ENCODE assay signal across 9 mouse cellular contexts in genomic region chr16:57593422-57594157, GRCm38 (mm10). TPM values are rescaled to one million over a fixed set of nuclear protein-coding genes. Genes with fewer than 3 reads are reported as not detected.
A peak's percentile ranks its signal among the peaks of the same experiment; 100 is the strongest.
DNase-seq lines count a peak whose midpoint lies in the region; ATAC-seq and TF ChIP-seq lines count a peak whose summit lies in the region.
"Had no signal": no experiment of that assay in that cellular context is flagged by ENCODE, and none has a peak within 500 bp of the region (broad histone marks: within the 10 kb centered on the region; RNA-seq: fewer than 3 reads in every experiment).

No protein-coding gene starts in this region.

- DNase-seq in left cerebral cortex, adult 2 months (ENCODE audit: extremely low spot score in 1 of 2, low spot score in 2 of 2), result peak; percentile 17 to 18
- no peak for DNase-seq in left cerebral cortex, postnatal 36 days (ENCODE audit: low spot score in 2 of 2)
- peak; percentile 65 for DNase-seq in ES-E14 (ENCODE audit: low read depth, low spot score)
- DNase-seq in cerebellum, adult 9-10 months, result peak; percentile 64
- peak; percentile 43 to 62 for DNase-seq in left cerebral cortex, postnatal 25 days (ENCODE audit: low spot score in 2 of 2)
- DNase-seq in retina, embryonic 14.5 days (ENCODE audit: low spot score), result peak; percentile 91

- no peak overlapping the region for H3K4me3 ChIP-seq in left cerebral cortex, adult 2 months
- H3K4me3 ChIP-seq in ES-E14 (ENCODE audit: insufficient read depth in 1 of 2, low read depth in 1 of 2, low read length in 2 of 2, poor library complexity in 1 of 2, severe bottlenecking in 1 of 2), result peak overlapping the region in 1 of 2 experiments; percentile 67; a peak in 2 of 4 replicates
- H3K4me3 ChIP-seq: myocyte had no signal

- no peaks in the 10 kb centered on the region; a peak in 1 of 4 replicates for H3K4me1 ChIP-seq in ES-E14 (ENCODE audit: control insufficient read depth in 2 of 2, insufficient read depth in 2 of 2, low read length in 2 of 2, poor library complexity in 1 of 2)

- no peak overlapping the region for H3K9ac ChIP-seq in ES-E14 (ENCODE audit: insufficient read depth, low read depth, low read length, poor library complexity, severe bottlenecking)

- intact Hi-C loops in left cerebral cortex, adult 2 months (cut with DNase I), result no loop called here
- intact Hi-C loops in left cerebral cortex, postnatal 36 days (cut with DNase I), result no loop called here
- intact Hi-C loops in left cerebral cortex, postnatal 25 days (cut with DNase I), result loop anchor here (10.0 kb wide), 1 partner anchor 429 kb away; the partner anchor contains the start of gene Nit2

- peak; percentile 78 to 86 for ATAC-seq in hematopoietic stem cell, adult 5-6 weeks (replicated peaks in 1 of 2; ENCODE audit: insufficient read depth in 1 of 2, low FRiP score in 2 of 2, low TSS enrichment in 1 of 2, low read depth in 1 of 2, poor library complexity in 2 of 2, severe bottlenecking in 2 of 2)
- no peak for ATAC-seq in erythroid progenitor cell, adult 5-6 weeks (replicated peaks; ENCODE audit: low FRiP score, poor library complexity, severe bottlenecking)

- H3K36me3 ChIP-seq in ES-E14 (ENCODE audit: control insufficient read depth, insufficient read depth, low read length, poor library complexity, severe bottlenecking), result no peaks in the 10 kb centered on the region

- H3K9me3 ChIP-seq in ES-E14 (ENCODE audit: control insufficient read depth, insufficient read depth, low read depth, low read length), result no peaks in the 10 kb centered on the region

- in situ Hi-C loops in ES-E14 (cut with MboI; ENCODE audit: low sequenced_read_pairs in 2 of 2, unreplicated experiment in 2 of 2), result loop anchor here in 1 of 2 experiments (25.0 kb wide), 1 partner anchor 356 kb away; the partner anchor contains the start of gene Tbc1d23

- TF ChIP-seq CTCF in left cerebral cortex, adult 2 months (IDR thresholded peaks at IDR 0.05), result peak; percentile 92

- H3K27ac ChIP-seq in left cerebral cortex, adult 2 months, result no peak overlapping the region
- H3K27ac ChIP-seq in ES-E14 (ENCODE audit: insufficient read depth, low read depth, low read length, poor library complexity, severe bottlenecking), result no peak overlapping the region

TF ChIP-seq in ES-E14, 5 proteins besides CTCF, POLR2A, EP300 and RAD21:
- TF ChIP-seq CHD2 (IDR thresholded peaks at IDR 0.05; ENCODE audit: low read depth, low read length) (no peak), ZC3H11A (IDR thresholded peaks at IDR 0.05; ENCODE audit: borderline replicate concordance, low read depth, low read length) (0 out of 2 replicates have a peak, but pooled peaks have one; percentile 47)
TF ChIP-seq in ES-E14: peak in this region for 1.

RNA-seq across cellular contexts. Expression of gene Cmss1, which starts 13.1 kb away (rescaled TPM):
- total RNA-seq in left cerebral cortex, adult 2 months (2021), result 10 to 100 TPM; 20.1 to 22.0 TPM
- 10 to 100 TPM; 18.5 to 19.1 TPM for total RNA-seq in left cerebral cortex, postnatal 36 days (2021)
- 58.0 and 58.7 TPM in 2 replicates for total RNA-seq in ES-E14 (2012; rRNA removed)
- 83.8 and 89.4 TPM in 2 replicates for total RNA-seq in hematopoietic stem cell, adult 5-6 weeks (2017)
- 10 to 100 TPM; 15.9 to 16.1 TPM for total RNA-seq in left cerebral cortex, postnatal 25 days (2021)
- total RNA-seq in erythroid progenitor cell, adult 5-6 weeks (2015; ENCODE audit: low replicate concordance), result 2.2 and 8.4 TPM in 2 replicates
- total RNA-seq in erythroid progenitor cell, adult 5-6 weeks (2017; ENCODE audit: low replicate concordance), result 9.1 TPM in 1 of 2 replicates, not detected in the other

Comparison
In these comparisons a context has a peak if more than half of its experiments do, and no peak if none do; other contexts are left out.
1. DNase-seq: peak in left cerebral cortex, adult 2 months (2 of 2), ES-E14 (single experiment), cerebellum, adult 9-10 months (single experiment), left cerebral cortex, postnatal 25 days (2 of 2) and retina, embryonic 14.5 days (single experiment); none in left cerebral cortex, postnatal 36 days (0 of 2).